Mouse (Mus musculus) heart, postnatal 36 days (tissue): ENCODE data around the gene Klrg2. TPM values are rescaled to one million over a fixed set of nuclear protein-coding genes. Genes with fewer than 3 reads are reported as not detected.
"Not testable (repeated sequence)": the region's sequence is repeated elsewhere in the genome, so short reads cannot be mapped to it uniquely, and the experiment has no call there.

Experiments
- DNase-seq, 2 experiments: peaks; one replicate each; pipeline ENCODE4 v3.0.0; 2021 to 2022
- intact Hi-C: fragments of 180-260 bp; cut with DNase I; formaldehyde crosslinking; loops from one replicate; pipeline ENCODE4 v1.15.1; 2025
- total RNA-seq, 2 experiments: library from RNA; stranded (reverse); gene quantifications; 2 replicates each; pipeline ENCODE4 v1.2.3; 2021

The Klrg2 gene
- under 1 TPM; 0.33 to 0.51 TPM for total RNA-seq

DNA sequence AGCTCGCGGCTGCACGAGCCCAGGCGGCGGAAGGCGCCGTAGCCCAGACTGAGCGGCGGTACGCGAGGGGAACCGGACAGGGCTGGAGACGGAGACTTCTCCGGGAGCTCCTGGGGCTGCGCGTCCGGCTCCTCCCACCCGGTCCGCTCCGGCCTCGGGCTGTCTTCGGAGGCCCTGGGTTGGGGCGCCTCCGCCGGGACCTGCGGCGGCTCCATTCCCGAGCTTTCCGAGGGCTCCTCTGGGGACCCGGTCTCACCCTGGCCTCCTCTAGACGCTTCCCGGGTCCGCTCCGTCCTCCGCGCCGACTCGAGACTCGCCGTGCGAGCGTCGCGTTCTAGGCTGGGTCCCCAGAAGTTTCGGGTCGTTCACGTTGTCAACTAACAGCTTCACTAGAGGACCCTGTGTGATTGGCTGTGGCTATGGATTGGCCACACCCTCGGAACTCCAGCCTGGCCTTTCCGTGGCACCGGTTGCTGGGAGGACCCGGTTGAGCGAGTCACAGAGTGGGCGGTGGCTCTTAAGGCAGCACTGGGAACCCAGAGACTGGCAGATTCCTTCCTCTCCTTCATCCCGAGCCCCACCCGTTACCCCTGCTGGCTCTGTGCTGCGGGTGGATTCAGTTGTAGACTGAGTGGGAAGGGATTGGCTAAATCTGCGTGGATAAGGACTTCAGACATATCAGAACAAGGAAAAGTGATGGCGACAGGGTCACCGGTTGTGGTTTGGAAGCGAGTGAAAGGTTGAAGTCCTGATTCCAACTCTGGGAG is at the start of gene Klrg2:
Klrg2 (minus strand) TSS at position 391 of the 767 bp plus-strand sequence.
- intact Hi-C loops: no loop called here
- peak; percentile 61 to 74 for DNase-seq

DNA sequence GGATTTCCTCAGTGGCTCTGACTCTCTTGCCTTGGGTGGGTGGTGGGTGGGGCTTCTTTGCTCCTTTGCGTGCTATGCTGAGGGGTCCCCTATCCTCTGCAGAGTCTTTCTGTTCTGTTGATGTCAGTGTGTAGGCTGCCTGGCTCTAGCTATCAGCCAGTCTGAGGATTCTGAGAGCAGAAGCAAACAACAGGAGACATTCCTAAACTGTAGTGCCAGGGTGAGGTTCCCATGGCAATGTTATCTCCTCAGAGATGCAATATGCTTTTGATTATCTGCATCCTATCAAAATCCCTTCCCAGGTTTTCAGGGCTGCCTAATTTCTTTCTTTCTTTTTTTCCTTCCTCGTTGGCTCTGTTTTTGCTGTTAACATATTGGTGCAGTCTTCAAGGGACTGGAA is 45.5 kb upstream of the Klrg2 start:
- no peak for DNase-seq
- intact Hi-C loops: no loop called here

DNA sequence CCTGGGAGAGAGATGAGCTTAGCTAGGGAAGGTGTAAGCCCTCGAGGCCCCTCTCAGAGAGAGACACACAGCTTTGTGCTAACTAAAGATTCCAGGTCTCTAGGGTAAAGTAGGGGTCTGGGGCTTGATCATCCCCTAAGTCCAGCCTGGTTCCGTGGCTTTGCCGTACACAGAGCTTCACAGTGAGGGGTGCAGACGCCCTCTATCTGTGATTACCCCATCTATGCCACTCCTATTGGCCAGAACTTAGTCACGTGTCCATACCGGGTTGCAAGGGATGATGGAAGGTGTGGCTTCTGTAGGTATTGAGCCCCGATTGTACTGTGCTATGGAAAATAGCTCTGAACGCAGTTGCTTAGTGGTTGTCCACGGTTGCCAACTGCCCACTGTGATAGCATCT is 40.6 kb upstream of the Klrg2 start:
- intact Hi-C loops: no loop called here
- DNase-seq: no peak

DNA sequence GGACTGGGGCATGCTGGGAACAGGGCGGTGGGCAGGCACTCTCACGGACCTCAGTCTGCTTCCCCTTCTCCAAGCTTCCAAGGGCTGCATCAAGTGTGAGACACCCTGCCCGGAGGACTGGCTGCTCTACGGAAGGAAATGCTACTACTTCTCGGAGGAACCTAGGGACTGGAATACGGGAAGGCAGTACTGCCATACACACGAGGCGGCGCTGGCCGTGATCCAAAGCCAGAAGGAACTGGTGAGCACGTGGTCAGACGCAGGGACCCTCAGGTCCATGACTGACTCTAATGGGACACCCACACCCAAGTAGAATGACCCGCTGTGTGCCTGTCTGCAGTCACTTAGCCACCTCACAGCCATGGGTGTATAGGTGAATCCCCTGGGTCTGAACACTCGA is 39.7 kb upstream of the Klrg2 start:
- no peak for DNase-seq
- intact Hi-C loops: no loop called here

DNA sequence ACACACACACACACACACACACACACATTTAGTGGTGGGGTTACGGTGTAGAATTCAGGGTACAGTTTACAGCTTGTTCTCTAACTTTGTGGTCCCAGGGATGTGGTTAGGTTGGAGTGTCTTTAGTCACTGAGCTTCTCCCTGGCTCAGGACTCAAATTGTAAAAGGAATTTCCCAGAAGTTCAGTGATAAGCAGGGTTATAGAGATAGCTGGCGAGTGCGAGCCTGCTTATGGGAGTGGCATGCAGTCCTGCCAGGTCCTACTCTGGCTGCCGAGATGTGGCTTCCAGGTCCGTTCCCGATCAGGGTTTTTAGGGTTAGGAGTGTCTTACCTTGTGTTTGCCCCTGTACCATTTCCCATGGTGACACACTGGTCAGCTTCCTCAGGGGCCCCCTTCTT is 39.2 kb upstream of the Klrg2 start:
- intact Hi-C loops: no loop called here
- no peak for DNase-seq

DNA sequence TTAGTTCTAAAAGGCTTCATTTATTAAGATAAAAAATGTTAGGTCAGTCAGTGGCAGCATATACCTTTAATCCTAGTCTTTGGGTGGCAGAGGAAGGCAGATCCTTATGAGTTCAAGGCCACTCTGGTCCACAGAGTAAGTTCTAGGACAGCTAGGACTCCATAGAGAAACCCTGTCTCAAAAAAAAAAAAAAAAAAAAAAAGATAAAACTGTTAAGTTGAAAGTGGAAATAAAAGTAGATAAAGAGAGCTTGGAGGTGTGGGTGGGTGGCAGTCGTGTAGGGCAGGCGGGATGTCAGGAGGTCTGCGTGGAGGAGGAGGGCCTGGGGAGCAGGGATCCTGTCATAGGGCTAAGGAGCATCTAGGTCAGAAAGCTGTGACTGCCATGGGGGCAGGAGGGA is 35.0 kb upstream of the Klrg2 start:
- intact Hi-C loops: no loop called here
- no peak for DNase-seq

DNA sequence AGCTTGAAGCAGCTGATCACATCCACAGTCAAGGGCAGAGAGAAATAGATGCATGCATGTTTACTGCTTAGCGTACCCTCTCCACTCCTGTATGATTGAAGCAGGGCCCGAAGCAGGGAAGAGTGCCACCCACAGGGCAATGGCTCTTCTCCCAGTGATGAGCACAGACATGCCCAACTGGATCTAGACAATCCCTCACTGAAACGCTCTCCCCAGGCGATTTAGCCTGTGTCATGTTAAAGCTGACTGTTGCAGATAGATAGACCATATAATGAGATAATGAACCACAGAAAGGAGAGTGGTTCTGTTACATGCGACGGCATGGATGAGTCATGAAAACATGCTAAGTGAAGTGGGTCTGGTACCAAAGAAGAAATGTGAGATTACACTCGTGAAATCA is 34.2 kb upstream of the Klrg2 start:
- intact Hi-C loops: no loop called here
- DNase-seq: no peak

DNA sequence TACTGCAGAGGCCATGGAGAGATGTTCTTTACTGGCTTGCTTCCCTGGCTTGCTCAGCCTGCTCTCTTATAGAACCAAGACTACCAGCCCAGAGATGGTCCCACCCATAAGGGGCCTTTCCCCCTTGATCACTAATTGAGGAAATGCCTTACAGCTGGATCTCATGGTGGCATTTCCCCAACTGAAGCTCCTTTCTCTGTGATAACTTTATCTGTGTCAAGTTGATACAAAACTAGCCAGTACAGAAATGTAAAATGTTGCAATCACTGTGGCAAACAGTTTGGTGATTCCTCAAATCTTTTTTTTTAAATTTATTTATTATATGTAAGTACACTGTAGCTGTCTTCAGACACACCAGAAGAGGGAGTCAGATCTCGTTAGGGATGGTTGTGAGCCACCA is 33.4 kb upstream of the Klrg2 start:
- DNase-seq, intact Hi-C loops: not testable (repeated sequence)

DNA sequence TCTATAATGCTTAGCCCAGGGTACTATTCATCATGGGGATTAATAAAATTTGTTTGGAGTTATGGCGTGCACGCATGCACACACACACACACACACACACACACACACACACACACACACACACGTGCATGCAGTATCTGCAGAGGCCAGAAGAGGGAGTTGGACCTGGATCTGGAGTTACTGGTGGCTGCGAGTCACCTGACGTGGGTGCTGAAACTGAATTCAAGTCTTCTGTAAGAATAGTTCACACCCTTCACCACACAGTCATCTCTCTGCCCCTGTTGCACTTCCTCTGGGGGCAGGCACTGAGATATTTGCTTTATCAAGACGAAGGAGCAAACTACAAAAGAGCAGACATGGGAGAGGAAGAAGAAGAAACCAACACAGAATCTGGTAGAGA is 32.5 kb upstream of the Klrg2 start:
- intact Hi-C loops: no loop called here

DNA sequence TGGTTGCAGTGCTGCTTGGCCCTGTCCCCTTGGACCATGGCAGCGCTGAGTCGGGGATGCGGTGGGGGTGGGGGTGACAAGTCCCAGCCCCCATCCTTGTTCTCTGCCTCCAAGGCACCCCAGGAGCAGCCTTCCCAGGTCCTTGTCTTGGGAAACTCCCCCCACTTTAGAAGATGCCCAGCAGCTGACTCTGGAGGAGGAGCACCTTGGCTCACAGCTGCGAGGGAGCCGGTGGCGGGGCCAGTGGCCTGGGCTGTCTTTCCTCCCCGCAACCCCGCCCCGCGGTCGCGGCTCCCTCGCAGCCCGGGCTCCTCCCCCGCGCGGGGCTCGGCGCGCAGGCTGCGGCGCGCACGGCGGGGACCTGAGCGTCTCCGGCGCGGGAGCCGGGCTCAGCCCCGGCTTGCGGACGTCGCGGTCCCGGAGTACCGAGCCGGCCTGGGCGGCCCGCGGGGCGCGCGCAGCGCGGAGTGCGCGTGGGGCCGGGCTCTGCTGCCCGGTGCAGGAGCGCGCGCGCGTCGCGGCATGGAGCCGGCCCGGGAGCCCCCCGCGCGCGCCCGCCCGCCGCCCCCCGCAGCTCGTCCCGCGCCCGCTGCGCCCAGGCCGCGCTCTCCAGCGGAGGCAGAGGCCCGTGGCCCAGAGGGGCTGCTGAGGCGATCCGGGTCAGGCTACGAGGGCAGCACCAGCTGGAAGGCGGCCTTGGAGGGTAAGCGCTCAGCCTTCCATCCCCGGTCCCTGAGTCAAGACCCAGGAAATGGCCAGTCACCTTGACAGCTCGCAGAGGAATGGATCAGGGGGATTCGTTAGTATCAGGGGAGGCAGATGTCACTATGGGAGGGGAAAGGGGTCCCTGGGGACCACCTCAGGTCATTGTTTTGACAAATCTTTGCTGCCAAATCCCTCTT is 25.9 kb upstream of the Klrg2 start, which contains the start of gene Clec2l:
Clec2l (plus strand) TSS at position 356 of the 902 bp plus-strand sequence.
- intact Hi-C loops: no loop called here
- DNase-seq: no peak

More for the DNA sequence above, 32.5 kb upstream of the Klrg2 start:
- DNase-seq: no peak

DNA sequence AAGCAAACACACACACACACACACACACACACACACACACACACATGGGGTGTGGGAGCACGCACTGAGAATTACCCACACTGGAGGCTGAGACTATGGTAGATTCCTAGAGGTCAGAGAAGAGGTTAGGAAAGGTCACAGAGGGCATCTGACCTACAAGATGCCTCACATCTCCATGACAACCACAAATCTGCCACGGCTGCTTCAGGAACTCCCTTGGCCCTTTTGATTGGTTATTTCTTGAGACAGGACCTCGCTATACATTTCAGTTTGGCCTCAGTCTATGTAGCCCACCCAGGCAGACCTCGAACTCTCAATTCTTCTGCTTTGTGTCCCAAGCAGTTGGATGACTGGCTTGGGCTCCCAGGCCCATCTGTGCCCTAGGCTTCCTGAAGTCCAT is 24.6 kb upstream of the Klrg2 start:
- DNase-seq: no peak
- intact Hi-C loops: no loop called here

DNA sequence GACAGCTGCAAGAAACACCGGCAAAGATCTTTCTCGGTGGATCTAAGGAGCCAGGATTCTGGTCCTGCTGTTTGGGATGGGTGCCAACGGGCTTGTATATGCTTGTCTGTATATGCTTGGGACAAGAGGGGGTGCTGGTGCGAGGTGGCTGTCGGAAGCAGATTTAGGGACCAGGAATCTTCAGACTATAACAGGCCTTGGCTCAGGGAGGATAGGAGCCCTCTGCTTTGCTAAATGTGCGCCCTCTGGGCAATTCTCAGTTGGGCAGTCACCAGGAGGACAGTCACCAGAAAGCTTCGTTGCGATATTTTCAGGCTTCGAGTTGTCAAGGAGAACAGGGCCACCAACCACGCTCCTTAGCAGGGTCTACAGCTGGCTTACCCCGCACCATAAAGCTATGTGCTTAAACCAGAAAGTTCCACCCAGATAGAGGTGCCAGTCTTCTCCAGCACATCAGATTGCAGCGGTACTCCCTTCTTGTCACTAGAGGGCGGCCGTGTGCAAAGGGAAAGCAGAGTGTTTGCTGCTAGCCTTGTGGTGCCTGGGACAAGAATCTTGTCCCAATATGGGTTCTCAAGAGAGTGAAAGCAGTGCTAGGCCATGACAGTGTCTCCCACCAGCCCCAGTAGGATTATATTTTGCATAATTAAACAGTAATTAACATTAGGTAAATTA is 13.4 kb upstream of the Klrg2 start:
- intact Hi-C loops: loop anchor here (1.0 to 5.0 kb wide), 3 partner anchors 45 to 417 kb away; no protein-coding TSS in a partner anchor
- DNase-seq: peak; percentile 64 to 69

DNA sequence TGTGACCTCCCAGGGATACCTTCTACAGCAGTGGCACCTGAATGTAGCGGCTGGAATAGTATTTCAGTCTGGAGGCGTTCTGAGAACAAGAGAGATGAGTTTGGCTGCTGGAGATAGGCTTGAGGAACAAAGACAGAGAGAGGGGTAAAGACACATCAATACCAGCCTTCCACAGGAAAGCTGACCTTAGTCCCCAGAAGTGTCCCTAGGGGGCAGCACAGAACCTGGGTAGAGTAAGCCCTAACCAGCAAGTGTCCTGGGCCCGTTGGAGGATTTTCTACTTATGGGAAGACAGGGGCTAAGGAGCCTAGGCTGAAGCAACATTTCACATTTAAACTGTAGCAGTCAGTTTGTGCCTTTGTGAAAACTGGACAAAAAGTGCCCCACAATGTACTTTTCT is 12.5 kb upstream of the Klrg2 start:
- no peak for DNase-seq
- intact Hi-C loops: no loop called here

DNA sequence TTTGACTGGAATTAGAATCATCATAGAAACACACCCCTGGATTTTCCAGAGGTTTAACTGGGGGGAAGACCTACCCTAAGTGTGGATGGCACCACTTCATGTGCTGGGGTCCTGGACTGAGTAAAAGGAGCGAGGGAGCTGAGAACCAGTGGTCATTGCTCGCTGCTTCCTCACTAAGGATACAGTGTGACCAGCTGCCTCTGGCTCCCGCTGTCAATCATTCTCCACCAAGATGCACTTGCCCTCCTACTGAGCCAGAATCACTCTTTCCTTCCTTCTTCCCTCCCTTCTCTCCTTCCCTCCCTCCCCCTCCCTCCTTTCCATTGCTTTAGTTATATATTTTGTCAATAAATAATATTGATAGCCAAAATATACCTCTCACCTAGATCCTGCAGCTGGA is 6.0 kb upstream of the Klrg2 start:
- no peak for DNase-seq
- intact Hi-C loops: no loop called here

DNA sequence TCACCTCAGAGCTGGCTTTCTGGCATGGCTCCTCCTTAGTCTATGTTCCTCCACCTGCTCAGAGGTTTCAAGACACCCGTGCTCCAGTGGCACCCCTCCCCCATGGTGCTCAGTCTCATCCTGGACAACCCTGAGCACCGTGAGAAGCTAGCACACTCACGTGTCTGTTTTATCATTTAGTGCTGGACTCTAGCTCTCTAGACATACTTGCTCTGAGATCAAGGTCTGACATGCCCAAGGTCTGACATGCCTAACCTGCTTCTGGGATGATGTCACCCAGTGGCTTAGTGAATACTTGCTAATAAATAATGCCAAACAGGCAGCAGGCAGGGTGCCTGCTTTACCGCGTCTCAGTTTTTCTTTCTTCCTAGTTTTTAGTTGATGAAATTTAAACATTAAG is 5.6 kb upstream of the Klrg2 start:
- intact Hi-C loops: no loop called here
- no peak for DNase-seq

DNA sequence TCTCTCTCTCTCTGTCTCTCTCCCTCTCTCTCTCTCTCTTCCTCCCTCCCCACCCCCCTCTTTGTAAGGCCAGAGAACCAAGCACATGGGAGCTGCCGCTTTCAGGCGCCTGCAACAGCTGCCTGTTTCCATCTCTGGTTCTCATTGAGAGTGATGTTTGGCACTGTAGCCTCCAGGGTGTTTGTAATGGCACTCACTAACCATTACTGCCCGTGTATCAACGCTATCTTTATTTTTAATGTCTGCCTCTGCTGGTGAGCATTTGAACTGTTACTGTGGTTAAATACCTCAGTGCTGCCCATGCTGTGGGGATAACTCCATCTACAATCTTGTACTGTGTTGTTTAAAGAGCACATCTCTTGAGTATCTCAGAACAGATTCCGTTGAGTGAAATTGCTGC is 4.6 kb upstream of the Klrg2 start:
- intact Hi-C loops: no loop called here
- DNase-seq: no peak

DNA sequence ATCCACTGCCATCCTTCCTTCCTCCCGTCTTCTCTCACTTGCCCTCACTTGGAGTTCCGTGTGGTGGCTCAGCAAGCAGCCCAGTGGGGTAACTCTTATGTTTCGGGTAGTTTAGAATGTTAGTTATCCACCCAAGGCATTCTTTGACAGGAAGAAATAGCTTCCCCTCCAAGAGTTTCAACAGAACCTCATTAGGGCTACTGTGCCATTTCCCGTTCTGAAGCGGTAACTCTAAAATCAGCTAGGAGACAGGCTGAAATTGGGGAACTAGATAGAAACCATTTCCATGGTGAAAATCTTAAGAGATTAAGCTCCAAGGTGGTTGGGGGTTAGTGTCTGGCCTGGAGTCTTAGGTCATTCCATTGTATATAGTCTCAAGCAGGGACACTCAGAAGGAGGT is 4.2 kb upstream of the Klrg2 start:
- DNase-seq: no peak
- intact Hi-C loops: no loop called here

DNA sequence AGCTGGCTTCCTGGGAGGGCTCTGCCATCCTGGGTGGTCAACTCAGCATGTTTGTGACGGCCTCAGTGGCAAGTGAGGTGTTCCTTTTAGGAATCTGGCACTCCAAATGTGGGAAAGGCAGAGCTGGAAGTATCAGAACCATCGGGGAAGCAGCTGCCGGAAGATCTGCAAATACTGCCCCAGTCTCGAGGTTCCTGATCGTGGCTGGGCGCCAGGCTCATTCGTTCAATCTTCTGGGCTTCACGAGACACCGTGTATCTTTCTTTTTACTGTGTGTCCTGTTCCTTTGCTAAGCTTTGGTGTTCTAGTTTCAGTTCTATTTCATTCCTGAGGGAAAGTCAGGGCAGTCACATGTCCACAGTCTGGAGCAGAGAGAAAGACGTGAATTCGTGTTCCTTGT is 3.4 kb upstream of the Klrg2 start:
- intact Hi-C loops: no loop called here
- no peak for DNase-seq

DNA sequence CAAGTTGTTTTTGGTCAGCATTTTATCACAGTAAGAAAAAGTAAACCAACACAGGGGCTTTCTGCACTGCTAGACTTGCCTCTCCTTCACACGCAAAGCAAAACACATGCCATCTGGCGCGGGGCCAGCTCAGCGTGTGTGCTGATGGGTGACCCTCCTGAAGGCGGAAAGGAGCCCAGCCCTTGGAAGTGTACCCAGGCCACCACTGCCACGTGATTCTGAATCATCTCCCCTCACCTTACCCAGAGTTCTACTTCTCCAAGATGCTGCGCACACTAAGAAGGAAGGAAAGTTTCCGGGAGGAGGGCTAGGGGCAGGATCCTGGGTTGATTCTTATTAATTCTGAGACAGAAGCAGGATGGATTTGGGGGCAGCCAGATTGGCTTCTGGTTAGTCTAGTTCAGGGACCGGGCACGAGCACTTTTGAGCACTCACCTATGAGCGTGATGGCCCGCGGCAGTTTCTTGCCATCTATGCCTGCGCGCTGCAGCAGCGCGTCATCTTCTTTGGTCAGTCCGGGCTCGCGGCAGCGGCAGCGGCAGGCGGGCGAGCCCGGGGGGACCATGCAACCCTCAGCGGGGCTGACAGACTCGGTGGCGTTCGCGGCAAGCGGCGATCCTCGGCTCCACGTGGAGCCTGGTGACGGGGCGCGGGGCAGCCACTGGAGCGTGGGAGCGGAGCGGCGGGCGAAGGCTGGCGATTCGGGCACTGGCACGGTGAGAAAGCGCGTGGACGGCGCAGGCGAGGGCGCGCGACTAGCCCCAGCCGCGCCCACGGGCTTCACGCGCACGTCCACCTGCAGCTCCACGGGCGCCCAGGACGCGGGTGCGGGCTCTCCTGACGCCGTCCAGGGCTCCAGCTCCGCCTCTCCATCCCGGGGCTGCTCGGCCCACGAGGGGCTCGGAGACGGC is 846 bp downstream of the Klrg2 start:
- intact Hi-C loops: no loop called here
- DNase-seq: peak; percentile 48 to 60

DNA sequence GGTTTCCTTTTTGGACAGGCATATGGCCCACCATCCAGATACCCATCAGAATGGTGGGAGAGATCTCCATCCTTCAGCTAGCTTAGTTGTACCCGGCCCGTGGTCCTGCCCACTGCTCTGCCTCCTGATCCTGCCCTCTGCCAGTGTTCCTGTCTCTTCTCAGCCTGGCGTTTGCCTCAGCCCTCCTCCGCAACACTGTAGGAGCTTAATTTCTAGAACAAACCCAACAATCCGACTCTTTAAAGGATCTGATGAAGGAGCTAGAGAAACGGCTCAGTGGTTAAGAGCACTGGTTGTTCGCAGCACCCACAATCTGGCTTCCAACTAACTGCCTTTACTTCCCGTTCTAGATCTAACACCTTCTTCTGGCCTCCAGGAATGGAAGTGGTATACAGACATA is 2.6 kb downstream of the Klrg2 start:
- intact Hi-C loops: no loop called here
- no peak for DNase-seq
